Mouse (Mus musculus): ENCODE data around the gene Wdr1. TPM values are rescaled to one million over a fixed set of nuclear protein-coding genes. Genes with fewer than 3 reads are reported as not detected.
A peak's percentile ranks its signal among the peaks of the same experiment; 100 is the strongest.
"Not testable (repeated sequence)": the region's sequence is repeated elsewhere in the genome, so short reads cannot be mapped to it uniquely, and the experiment has no call there.

Wdr1 gene
- polyA plus RNA-seq (2016; fragmentation: Nextera tagmentation; extraction: Ambion mirVana): 253 and 257 TPM in 2 replicates

DNA sequence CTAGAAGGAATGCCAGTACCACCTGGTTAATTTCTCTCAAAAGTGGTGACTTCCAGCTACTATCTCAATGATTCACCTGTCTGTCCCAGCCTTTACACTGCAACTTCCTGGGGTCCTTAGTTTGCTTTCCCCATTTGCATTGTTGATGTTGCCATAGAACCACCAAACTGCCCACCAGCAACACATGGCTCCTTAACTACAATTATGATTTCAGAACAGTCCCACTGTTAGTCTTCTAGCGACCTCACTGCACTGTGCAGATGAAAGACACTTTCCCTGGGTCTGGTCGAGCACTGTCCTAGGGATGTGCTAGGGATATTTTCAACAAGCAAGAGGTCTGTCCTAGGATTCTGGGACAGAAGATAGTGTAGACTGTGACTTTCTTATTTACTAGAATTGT is at the start of gene Wdr1:
Gene Wdr1 (minus strand): TSS at position 101 of the 400 bp plus-strand sequence.
- Histone ChIP-seq H3K4me1 (replicated peaks) (peaks cover 36% of the 10 kb centered on the region), H3K9me3 (replicated peaks) (no peaks in the 10 kb centered on the region), H3K4me2 (peak within 1 kb of the TSS; percentile 81), H3K27me3 (replicated peaks) (no peaks in the 10 kb centered on the region), H3K4me3 (peak within 1 kb of the TSS; percentile 78), H3K36me3 (peaks cover 20% of the 10 kb centered on the region), H3K27ac (ENCODE audit: poor library complexity, severe bottlenecking) (peak within 1 kb of the TSS; percentile 97), H3K9ac (peak within 1 kb of the TSS; percentile 75)
- WGBS: 77% methylated on average over 2 of the region's 2 CpGs
- no peak for ATAC-seq (ENCODE audit: insufficient number of reproducible peaks, low FRiP score)

GRCm38 (mm10) chr5:38611118-38611517 is 48.1 kb upstream of the Wdr1 start:
- no peak for ATAC-seq (ENCODE audit: insufficient number of reproducible peaks, low FRiP score)
- 83% methylated on average over 3 of the region's 3 CpGs for WGBS
- no peak overlapping the region for H3K27ac ChIP-seq (ENCODE audit: poor library complexity, severe bottlenecking)
- H3K4me1 ChIP-seq (replicated peaks): no peaks in the 10 kb centered on the region
- H3K4me3 ChIP-seq: no peak overlapping the region
- H3K4me2 ChIP-seq: no peak overlapping the region
- H3K27me3 ChIP-seq (replicated peaks): no peaks in the 10 kb centered on the region
- peaks cover 6% of the 10 kb centered on the region; the same call in 1 of the 2 replicates for H3K9me3 ChIP-seq (replicated peaks)
- no peaks in the 10 kb centered on the region for H3K36me3 ChIP-seq
- H3K9ac ChIP-seq: no peak overlapping the region

DNA sequence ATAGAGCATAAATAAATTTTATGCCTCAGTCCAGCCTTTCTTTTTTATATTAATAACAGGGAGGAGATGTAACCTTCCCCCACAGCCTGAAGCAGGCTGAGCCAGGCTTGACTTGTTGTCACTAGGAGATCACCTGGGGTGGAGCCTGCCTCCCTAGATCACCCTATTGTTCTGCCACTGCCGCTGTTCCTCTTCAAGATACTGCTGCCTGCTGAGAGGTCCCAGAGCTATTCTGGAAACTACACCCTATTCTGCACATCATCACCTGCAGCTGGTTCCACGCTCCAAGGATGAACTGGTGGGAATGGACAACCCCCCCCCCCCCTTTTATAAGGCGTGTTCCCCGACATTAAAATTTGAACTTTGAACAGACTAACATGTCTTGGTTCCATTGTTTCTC is 45.2 kb upstream of the Wdr1 start:
- H3K4me1 ChIP-seq (replicated peaks); H3K9ac ChIP-seq; H3K27ac ChIP-seq (ENCODE audit: poor library complexity, severe bottlenecking); H3K9me3 ChIP-seq (replicated peaks); H3K36me3 ChIP-seq; ATAC-seq (ENCODE audit: insufficient number of reproducible peaks, low FRiP score); H3K4me3 ChIP-seq; H3K4me2 ChIP-seq; H3K27me3 ChIP-seq (replicated peaks): not testable (repeated sequence)
- 70% methylated on average over 4 of the region's 4 CpGs for WGBS

DNA sequence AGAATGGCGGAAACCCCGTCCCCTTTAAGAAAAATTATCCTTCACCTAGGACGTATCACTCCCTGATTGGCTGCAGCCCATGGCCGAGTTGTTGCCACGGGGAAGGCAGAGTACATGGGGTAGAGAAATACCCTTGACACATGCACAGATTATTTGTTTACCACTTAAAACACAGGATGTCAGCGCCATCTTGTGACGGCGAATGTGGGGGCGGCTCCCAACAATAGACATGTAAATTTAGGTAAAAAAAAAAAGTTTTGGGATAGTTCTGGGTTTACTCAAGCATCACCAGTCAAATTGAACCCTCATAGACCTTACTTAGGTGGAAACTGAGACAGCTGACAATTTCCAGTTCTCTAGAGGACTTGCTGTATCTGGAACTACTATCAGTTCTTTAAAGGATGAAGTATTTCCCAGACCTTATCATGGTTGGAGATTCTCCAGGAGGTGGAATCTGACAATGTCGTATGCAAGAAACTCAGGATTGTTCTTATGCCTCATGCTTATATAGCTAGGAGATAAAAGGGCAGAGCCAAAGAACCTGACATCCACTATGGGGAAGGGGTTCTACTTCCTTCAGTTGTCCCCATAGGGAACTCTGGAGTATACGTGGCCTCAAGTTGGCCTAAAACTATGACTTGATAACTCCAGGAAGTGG is 35.8 kb upstream of the Wdr1 start:
- Histone ChIP-seq H3K4me3 (peak overlapping the region; percentile 32), H3K27ac (ENCODE audit: poor library complexity, severe bottlenecking) (no peak overlapping the region), H3K4me1 (replicated peaks) (0 out of 2 replicates have a peak, but pooled peaks cover 3% of the 10 kb centered on the region), H3K9me3 (replicated peaks) (no peaks in the 10 kb centered on the region), H3K36me3 (no peaks in the 10 kb centered on the region), H3K27me3 (replicated peaks) (no peaks in the 10 kb centered on the region), H3K9ac (no peak overlapping the region), H3K4me2 (peak overlapping the region; percentile 46; the same call in 1 of the 2 replicates)
- ATAC-seq (ENCODE audit: insufficient number of reproducible peaks, low FRiP score): no peak
- WGBS: 58% methylated on average over 11 of the region's 11 CpGs

DNA sequence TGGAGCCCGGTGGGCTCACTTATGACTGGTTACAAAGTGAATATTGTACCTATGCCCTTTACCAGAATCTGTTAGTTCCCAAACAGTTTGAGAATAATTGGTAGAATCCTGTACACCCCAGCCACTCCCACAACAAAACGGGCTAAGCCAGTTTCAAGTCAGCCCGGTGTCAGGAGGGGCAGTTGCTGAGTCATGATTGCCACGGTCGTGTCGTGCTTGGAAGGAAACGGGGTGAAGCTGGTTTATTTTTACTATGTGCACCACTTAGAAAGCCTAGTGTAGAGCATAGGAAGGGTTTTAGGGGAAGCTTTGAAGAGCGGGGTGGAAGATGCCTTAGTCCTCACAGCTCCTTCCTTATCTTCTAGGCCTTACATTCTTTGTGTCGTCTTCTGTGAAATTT is 25.9 kb upstream of the Wdr1 start:
- Histone ChIP-seq H3K4me1 (replicated peaks) (no peaks in the 10 kb centered on the region), H3K27ac (ENCODE audit: poor library complexity, severe bottlenecking) (no peak overlapping the region), H3K36me3 (no peaks in the 10 kb centered on the region), H3K9ac (no peak overlapping the region), H3K4me3 (no peak overlapping the region), H3K9me3 (replicated peaks) (no peaks in the 10 kb centered on the region), H3K4me2 (no peak overlapping the region), H3K27me3 (replicated peaks) (no peaks in the 10 kb centered on the region)
- 32% methylated on average over 9 of the region's 9 CpGs for WGBS
- no peak for ATAC-seq (ENCODE audit: insufficient number of reproducible peaks, low FRiP score)

- H3K9me3 ChIP-seq (replicated peaks): no peaks in the 10 kb centered on the region
- 80% methylated on average over 2 of the region's 2 CpGs for WGBS
- H3K4me2 ChIP-seq: no peak overlapping the region
- no peak overlapping the region for H3K4me3 ChIP-seq
- no peak overlapping the region for H3K27ac ChIP-seq (ENCODE audit: poor library complexity, severe bottlenecking)
- no peaks in the 10 kb centered on the region for H3K4me1 ChIP-seq (replicated peaks)
- ATAC-seq (ENCODE audit: insufficient number of reproducible peaks, low FRiP score): no peak
- no peak overlapping the region for H3K9ac ChIP-seq
- H3K36me3 ChIP-seq: no peaks in the 10 kb centered on the region
- H3K27me3 ChIP-seq (replicated peaks): no peaks in the 10 kb centered on the region
Observed at GRCm38 (mm10) chr5:38585450-38585849, 22.4 kb upstream of the Wdr1 start.

DNA sequence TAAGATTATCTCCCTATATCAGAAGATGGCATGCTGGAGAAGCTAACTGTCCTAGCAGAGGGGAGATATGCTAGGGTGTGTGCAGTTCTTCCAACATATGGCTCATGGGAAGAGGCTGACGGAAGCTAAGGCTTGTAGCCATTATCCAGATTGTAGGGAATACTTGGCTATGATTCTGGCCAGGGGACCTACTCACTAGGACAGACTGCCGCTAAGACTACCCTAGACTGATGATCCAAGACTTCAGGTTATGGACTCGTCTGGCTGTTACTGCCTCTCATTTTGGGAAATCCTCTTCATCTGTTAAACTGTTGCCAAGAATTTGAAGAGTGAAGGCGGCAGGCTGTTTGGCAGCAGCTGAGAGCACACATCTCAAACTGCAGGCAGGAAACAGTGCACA is 20.0 kb upstream of the Wdr1 start:
- H3K9ac ChIP-seq: no peak overlapping the region

GRCm38 (mm10) chr5:38580703-38581102 is 17.7 kb upstream of the Wdr1 start:
- Histone ChIP-seq H3K36me3 (no peaks in the 10 kb centered on the region), H3K4me3 (no peak overlapping the region), H3K9me3 (replicated peaks) (no peaks in the 10 kb centered on the region), H3K4me1 (replicated peaks) (no peaks in the 10 kb centered on the region), H3K4me2 (no peak overlapping the region), H3K27ac (ENCODE audit: poor library complexity, severe bottlenecking) (no peak overlapping the region), H3K27me3 (replicated peaks) (no peaks in the 10 kb centered on the region), H3K9ac (no peak overlapping the region)
- ATAC-seq (ENCODE audit: insufficient number of reproducible peaks, low FRiP score): no peak
- WGBS: 34% methylated on average over 6 of the region's 6 CpGs

More for the DNA sequence above, 20.0 kb upstream of the Wdr1 start:
- Histone ChIP-seq H3K27ac (ENCODE audit: poor library complexity, severe bottlenecking) (no peak overlapping the region), H3K4me1 (replicated peaks) (no peaks in the 10 kb centered on the region), H3K27me3 (replicated peaks) (no peaks in the 10 kb centered on the region), H3K4me2 (no peak overlapping the region), H3K36me3 (no peaks in the 10 kb centered on the region), H3K4me3 (no peak overlapping the region), H3K9me3 (replicated peaks) (no peaks in the 10 kb centered on the region)
- ATAC-seq (ENCODE audit: insufficient number of reproducible peaks, low FRiP score): no peak
- WGBS: 74% methylated on average over 4 of the region's 4 CpGs

DNA sequence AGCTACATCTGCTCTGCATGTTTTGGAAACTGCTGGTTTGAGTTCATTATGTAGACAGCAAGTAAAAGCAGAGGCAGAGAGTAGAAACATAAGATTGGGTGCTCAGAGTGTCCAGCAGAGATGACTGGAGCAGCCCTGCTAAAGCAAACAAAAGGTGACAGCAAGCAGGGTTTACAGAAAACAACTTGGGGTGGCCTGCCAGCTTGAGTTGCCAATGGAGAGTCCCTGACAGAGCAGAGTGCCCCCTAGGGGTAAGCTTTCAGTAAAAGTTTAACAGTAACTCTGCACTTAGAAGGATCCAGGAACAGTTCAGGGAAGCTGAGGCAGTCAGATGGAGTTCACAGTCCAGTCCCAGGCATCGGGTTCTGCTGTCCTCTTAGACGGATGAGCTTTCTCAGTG is 7.9 kb upstream of the Wdr1 start:
- WGBS: 59% methylated on average over 2 of the region's 2 CpGs
- Histone ChIP-seq H3K9ac (no peak overlapping the region), H3K4me1 (replicated peaks) (no peaks in the 10 kb centered on the region), H3K27me3 (replicated peaks) (no peaks in the 10 kb centered on the region), H3K9me3 (replicated peaks) (0 out of 2 replicates have a peak, but pooled peaks cover 2% of the 10 kb centered on the region), H3K27ac (ENCODE audit: poor library complexity, severe bottlenecking) (no peak overlapping the region), H3K4me3 (no peak overlapping the region), H3K4me2 (no peak overlapping the region), H3K36me3 (no peaks in the 10 kb centered on the region)
- ATAC-seq (ENCODE audit: insufficient number of reproducible peaks, low FRiP score): no peak

DNA sequence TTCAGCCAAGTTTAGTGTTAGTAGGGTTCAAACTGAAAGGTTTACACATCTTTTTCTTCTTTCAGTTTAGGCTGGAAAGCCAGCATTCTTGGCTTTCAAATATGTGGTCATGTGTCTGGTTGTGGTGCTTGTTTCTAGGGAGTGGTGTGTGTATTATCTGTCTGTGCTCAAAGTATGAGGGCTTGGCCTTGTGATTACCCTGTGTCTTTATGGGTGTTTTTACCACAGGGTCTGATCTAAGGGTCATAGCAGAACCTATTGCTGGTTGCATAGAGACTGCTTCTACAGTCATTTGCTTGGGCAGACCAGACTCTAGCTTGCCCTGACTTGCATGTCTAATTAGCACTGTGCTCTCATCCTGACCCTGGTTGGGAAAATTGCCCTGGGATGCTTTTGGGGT is 5.6 kb upstream of the Wdr1 start:
- Histone ChIP-seq H3K9me3 (replicated peaks) (0 out of 2 replicates have a peak, but pooled peaks cover 2% of the 10 kb centered on the region), H3K4me1 (replicated peaks) (no peaks in the 10 kb centered on the region), H3K9ac (no peak overlapping the region), H3K4me2 (no peak overlapping the region), H3K27ac (ENCODE audit: poor library complexity, severe bottlenecking) (no peak overlapping the region), H3K27me3 (replicated peaks) (no peaks in the 10 kb centered on the region), H3K4me3 (no peak overlapping the region), H3K36me3 (no peaks in the 10 kb centered on the region)
- no peak for ATAC-seq (ENCODE audit: insufficient number of reproducible peaks, low FRiP score)

GRCm38 (mm10) chr5:38564831-38565230 is 1.8 kb upstream of the Wdr1 start:
- 65% methylated on average over 6 of the region's 6 CpGs for WGBS
- Histone ChIP-seq H3K27me3 (replicated peaks) (no peaks in the 10 kb centered on the region), H3K4me3 (no peak overlapping the region), H3K9ac (no peak overlapping the region), H3K4me2 (no peak overlapping the region), H3K9me3 (replicated peaks) (no peaks in the 10 kb centered on the region), H3K4me1 (replicated peaks) (peaks cover 19% of the 10 kb centered on the region), H3K36me3 (peaks cover 3% of the 10 kb centered on the region), H3K27ac (ENCODE audit: poor library complexity, severe bottlenecking) (no peak overlapping the region)
- no peak for ATAC-seq (ENCODE audit: insufficient number of reproducible peaks, low FRiP score)
